Mouse (Mus musculus): ENCODE data around the gene Cd2. TPM values are rescaled to one million over a fixed set of nuclear protein-coding genes. Genes with fewer than 3 reads are reported as not detected.

The Cd2 gene
- polyA plus RNA-seq (2015; fragmentation: Nextera tagmentation; extraction: Ambion mirVana) = 0.10 and 0.15 TPM in 2 replicates

DNA sequence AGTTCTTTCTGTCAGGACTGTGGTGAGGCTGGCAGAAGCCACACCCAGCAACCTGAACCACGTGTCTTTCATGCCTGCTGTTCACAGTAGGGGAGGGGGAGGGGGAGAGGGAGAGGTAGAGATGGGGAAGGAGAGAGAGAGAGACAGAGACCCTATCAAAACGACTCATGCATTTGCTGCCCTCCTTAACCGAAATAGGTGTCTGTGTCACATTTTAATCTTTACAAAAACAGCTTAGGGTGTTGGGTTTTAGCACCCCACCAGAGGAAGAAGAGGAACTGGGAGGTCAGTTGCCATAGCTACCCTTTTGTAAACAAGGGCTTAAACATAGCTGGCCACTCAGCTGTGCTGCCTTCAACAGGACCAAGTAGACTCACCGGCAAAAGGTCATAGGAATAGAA is at the start of gene Cd2:
Gene Cd2 (minus strand): TSS at position 29 of the 401 bp plus-strand sequence.
- H3K9me3 ChIP-seq (replicated peaks) = no peaks in the 10 kb centered on the region
- no peaks in the 10 kb centered on the region for H3K36me3 ChIP-seq (replicated peaks)
- H3K27me3 ChIP-seq = 0 out of 2 replicates have a peak, but pooled peaks cover 5% of the 10 kb centered on the region
- WGBS (ENCODE audit: insufficient replicate concordance) = 17% methylated on average over 4 of the region's 4 CpGs
- H3K27ac ChIP-seq (replicated peaks) = no peak within 1 kb of the TSS
- H3K4me3 ChIP-seq (replicated peaks) = no peak within 1 kb of the TSS
- H3K9ac ChIP-seq = no peak within 1 kb of the TSS
- ATAC-seq (ENCODE audit: insufficient read depth) = no peak
- H3K4me2 ChIP-seq = no peak within 1 kb of the TSS
- H3K4me1 ChIP-seq (replicated peaks) = no peaks in the 10 kb centered on the region

DNA sequence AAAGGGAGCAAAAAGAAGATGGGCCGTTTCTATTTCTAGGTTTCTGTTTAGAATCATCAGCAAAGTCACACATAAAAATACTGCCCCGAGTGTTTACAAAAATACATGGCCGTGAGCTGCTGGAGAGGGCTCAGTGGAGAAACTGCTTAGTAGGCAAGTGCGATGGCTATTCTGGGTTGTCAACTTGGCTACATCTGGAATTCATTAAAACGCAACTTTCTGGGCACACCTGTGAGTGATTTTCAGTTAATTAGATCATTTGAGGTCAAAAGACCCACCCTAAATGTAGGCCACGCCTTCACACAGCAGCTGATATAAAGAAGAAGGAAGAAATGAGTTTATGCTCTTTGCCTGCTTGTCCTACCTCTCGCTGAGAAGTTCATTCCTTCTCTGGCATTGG is 40.9 kb upstream of the Cd2 start:
- WGBS (ENCODE audit: insufficient replicate concordance) = 69% methylated on average over 7 of the region's 7 CpGs
- Histone ChIP-seq H3K4me1 (replicated peaks) (no peaks in the 10 kb centered on the region), H3K9me3 (replicated peaks) (no peaks in the 10 kb centered on the region), H3K27ac (replicated peaks) (no peak overlapping the region), H3K9ac (no peak overlapping the region), H3K36me3 (replicated peaks) (no peaks in the 10 kb centered on the region), H3K4me2 (no peak overlapping the region), H3K4me3 (replicated peaks) (no peak overlapping the region), H3K27me3 (no peaks in the 10 kb centered on the region)
- ATAC-seq (ENCODE audit: insufficient read depth) = no peak

DNA sequence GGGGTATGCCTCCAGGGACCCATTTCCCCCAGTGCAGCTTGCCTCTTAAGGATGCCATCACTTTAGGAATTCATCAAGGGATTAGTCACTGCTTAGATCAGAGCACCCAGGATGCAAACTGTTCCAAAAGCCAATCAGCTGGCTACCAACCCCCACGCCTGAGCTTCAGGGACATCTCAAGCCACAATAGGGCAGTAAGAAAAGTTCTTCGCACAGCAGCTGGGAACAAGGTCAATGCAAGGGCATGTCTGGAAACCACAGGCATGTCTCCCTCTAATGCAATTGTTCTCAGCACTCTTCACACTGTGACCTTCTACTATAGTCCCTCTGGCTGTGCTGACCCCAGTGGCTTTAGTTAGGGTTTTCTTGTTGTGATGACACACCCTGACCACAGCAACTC is 39.5 kb upstream of the Cd2 start:
- Histone ChIP-seq H3K36me3 (replicated peaks) (no peaks in the 10 kb centered on the region), H3K4me2 (no peak overlapping the region), H3K9ac (no peak overlapping the region), H3K9me3 (replicated peaks) (no peaks in the 10 kb centered on the region), H3K4me1 (replicated peaks) (no peaks in the 10 kb centered on the region), H3K27ac (replicated peaks) (no peak overlapping the region), H3K4me3 (replicated peaks) (no peak overlapping the region), H3K27me3 (no peaks in the 10 kb centered on the region)
- 75% methylated on average over 2 of the region's 2 CpGs for WGBS (ENCODE audit: insufficient replicate concordance)
- ATAC-seq (ENCODE audit: insufficient read depth) = no peak

DNA sequence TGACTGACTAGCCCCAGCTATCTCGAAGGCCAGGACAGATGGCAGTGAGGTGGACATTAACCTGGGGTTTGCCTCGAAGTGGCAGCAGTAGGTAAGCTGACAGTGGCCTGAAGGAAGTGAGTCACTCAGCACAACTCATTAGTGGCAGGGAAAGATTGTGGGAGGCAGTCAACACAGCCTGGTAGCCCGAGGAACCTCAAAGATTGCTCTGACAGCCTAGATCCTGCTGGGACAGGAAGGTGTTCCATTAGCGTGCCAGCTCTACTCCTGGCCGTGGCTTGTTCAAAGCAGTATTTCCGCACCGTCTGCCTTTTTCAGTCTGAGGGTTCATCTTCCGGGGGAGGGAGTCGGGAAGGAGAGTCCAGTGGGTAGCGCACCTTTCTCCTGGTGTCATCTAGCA is 34.7 kb upstream of the Cd2 start:
- ATAC-seq (ENCODE audit: insufficient read depth) = no peak
- Histone ChIP-seq H3K27ac (replicated peaks) (no peak overlapping the region), H3K4me1 (replicated peaks) (no peaks in the 10 kb centered on the region), H3K36me3 (replicated peaks) (no peaks in the 10 kb centered on the region), H3K4me2 (no peak overlapping the region), H3K9ac (no peak overlapping the region), H3K9me3 (replicated peaks) (no peaks in the 10 kb centered on the region), H3K4me3 (replicated peaks) (no peak overlapping the region), H3K27me3 (no peaks in the 10 kb centered on the region)
- 60% methylated on average over 10 of the region's 10 CpGs for WGBS (ENCODE audit: insufficient replicate concordance)

DNA sequence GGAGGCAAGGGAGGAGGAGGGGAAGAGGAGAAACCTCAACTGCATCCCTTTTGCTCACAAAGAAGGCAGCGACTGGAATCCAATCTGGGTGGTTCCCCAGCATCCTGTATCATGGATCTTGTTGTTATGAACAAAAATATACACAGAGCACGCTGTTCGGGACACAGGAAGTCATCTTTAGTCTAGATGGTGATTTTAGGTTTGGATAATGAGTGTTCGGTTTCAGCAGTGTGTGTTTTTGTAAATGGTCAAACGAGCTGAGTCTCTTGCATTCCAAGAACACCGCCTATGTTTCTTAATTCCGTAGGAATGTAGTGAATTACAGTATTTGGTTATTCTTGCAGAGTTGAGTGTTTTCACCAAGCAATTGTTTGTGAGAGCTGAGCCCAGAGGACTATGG is 33.1 kb upstream of the Cd2 start:
- no peaks in the 10 kb centered on the region for H3K9me3 ChIP-seq (replicated peaks)
- no peak overlapping the region for H3K4me3 ChIP-seq (replicated peaks)
- peaks cover 4% of the 10 kb centered on the region for H3K4me1 ChIP-seq (replicated peaks)
- no peak overlapping the region for H3K27ac ChIP-seq (replicated peaks)
- no peaks in the 10 kb centered on the region for H3K27me3 ChIP-seq
- 56% methylated on average over 7 of the region's 7 CpGs for WGBS (ENCODE audit: insufficient replicate concordance)
- no peak for ATAC-seq (ENCODE audit: insufficient read depth)
- H3K9ac ChIP-seq = no peak overlapping the region
- no peak overlapping the region for H3K4me2 ChIP-seq
- no peaks in the 10 kb centered on the region for H3K36me3 ChIP-seq (replicated peaks)

DNA sequence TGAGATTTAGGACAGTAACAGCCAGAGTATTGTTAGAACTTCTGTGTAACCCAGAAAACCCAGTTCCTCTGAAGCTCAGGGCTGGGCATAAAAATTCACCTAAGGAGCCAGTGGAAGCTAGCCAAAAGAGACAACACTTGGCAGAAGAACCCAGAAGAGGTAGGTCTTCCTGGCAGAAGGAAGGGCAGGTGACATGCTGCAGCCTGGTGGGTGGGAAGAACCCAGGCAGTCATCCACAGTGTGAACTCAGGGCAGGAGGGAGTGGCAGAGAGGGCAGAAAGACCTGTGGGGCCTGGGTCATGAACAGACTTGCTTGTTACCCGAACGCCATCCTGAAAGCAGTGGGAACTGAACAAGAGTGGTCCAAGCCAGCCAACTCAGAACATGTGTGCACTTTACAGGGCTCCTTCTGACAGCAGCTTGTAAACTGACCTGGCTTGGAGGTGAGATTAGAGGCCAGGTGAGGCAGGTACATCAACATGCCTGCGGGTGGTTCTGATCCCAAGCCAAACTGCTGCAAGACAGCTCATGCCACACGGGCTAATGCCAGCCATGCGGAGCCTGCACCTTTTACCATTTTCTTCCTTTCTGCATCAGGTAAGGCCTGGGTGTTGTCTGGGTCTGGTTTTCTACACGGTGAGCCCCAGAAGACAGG is 30.9 kb upstream of the Cd2 start:
- ATAC-seq (ENCODE audit: insufficient read depth) = no peak
- Histone ChIP-seq H3K4me2 (no peak overlapping the region), H3K9ac (no peak overlapping the region), H3K27me3 (no peaks in the 10 kb centered on the region), H3K27ac (replicated peaks) (no peak overlapping the region), H3K9me3 (replicated peaks) (no peaks in the 10 kb centered on the region), H3K36me3 (replicated peaks) (no peaks in the 10 kb centered on the region), H3K4me3 (replicated peaks) (no peak overlapping the region), H3K4me1 (replicated peaks) (peaks cover 25% of the 10 kb centered on the region)
- WGBS (ENCODE audit: insufficient replicate concordance) = 78% methylated on average over 6 of the region's 6 CpGs

DNA sequence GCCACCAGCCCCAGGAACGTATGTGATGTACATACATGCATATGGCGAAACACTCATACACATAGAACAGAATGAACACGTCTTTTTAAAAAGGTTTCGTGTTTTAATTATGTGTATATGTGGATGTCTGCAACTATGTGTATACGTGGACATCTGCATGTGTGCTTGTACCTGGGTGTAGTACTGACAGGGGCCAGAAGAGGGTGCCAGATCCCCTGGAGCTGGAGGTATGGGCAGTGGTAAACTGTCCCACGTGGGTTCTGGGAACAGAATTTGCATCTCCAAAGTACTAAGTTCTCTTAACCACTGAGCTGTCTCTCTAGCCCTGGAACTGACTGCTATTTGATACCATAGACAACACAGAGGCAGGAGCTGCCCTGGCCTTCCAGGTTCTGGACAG is 30.4 kb upstream of the Cd2 start:
- Histone ChIP-seq H3K4me3 (replicated peaks) (no peak overlapping the region), H3K27ac (replicated peaks) (no peak overlapping the region), H3K36me3 (replicated peaks) (no peaks in the 10 kb centered on the region), H3K4me1 (replicated peaks) (peaks cover 31% of the 10 kb centered on the region), H3K4me2 (no peak overlapping the region), H3K27me3 (no peaks in the 10 kb centered on the region), H3K9me3 (replicated peaks) (no peaks in the 10 kb centered on the region), H3K9ac (no peak overlapping the region)
- ATAC-seq (ENCODE audit: insufficient read depth) = no peak
- WGBS (ENCODE audit: insufficient replicate concordance) = 52% methylated on average over 6 of the region's 6 CpGs

DNA sequence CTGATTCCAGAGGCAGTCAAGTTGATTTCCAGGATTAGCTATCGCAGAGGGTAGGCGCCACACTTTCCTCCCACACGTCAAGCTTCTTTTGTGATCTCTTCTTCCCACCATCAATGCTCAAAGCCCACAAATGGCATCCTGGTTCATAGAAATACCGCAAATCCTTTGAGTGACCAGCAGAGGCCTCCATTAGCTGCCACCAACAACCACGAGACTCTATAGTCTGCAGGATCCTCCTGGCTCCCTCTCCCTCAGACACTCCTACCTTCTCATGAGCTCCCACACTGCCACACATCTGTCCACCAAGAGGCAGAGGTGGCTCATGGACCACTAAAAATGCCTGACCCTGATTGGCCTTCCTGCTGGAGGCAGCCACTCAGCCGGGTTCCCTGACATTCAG is 27.2 kb upstream of the Cd2 start:
- no peak for ATAC-seq (ENCODE audit: insufficient read depth)
- WGBS (ENCODE audit: insufficient replicate concordance) = 62% methylated on average over 6 of the region's 6 CpGs
- Histone ChIP-seq H3K27me3 (no peaks in the 10 kb centered on the region; the same call in 1 of the 2 replicates), H3K4me1 (replicated peaks) (peaks cover 34% of the 10 kb centered on the region), H3K4me2 (no peak overlapping the region), H3K27ac (replicated peaks) (no peak overlapping the region), H3K4me3 (replicated peaks) (no peak overlapping the region), H3K9ac (no peak overlapping the region), H3K36me3 (replicated peaks) (no peaks in the 10 kb centered on the region), H3K9me3 (replicated peaks) (no peaks in the 10 kb centered on the region)

DNA sequence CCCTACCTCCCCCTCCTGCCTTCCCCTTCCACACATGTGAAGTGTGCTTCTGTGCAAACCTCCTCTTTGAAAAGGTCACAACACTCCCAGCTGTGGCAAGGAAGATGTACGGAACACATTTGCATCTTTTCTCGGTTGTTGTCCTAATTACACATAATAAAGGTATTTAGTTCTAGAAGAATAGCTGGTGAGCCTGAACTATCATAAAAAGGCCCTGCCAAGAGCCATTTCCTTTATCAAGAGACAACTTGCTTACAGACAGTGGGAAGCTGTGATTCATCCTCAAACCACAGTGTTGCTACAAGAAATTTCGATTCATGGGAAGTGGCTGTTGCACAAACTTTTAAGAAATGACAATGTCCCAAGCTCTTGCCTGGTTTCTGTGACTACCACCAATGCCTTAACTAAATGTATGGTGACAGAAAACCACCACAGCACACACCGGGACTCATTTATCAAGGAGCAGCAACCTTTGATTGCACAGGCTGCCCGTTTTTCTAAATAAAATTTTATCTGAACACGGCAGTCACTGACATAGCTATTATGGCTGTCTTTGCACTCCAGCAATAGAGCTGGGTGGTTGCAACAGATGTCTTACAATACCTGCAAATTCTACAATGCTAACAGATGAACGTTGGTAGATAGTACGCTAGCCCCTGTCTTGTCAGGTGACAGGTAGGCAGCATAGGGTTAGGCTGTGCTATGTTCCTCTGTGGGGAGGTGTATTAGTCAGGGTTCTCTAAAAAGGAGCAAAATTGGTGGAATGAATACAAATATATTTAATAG is 25.7 kb upstream of the Cd2 start:
- Histone ChIP-seq H3K9me3 (replicated peaks) (no peaks in the 10 kb centered on the region), H3K36me3 (replicated peaks) (no peaks in the 10 kb centered on the region), H3K27me3 (no peaks in the 10 kb centered on the region; the same call in 1 of the 2 replicates), H3K4me1 (replicated peaks) (peaks cover 34% of the 10 kb centered on the region), H3K9ac (no peak overlapping the region), H3K4me2 (no peak overlapping the region), H3K27ac (replicated peaks) (no peak overlapping the region), H3K4me3 (replicated peaks) (no peak overlapping the region)
- WGBS (ENCODE audit: insufficient replicate concordance) = 32% methylated on average over 8 of the region's 8 CpGs
- ATAC-seq (ENCODE audit: insufficient read depth) = peak; percentile 40; the same call in 1 of the 2 replicates

DNA sequence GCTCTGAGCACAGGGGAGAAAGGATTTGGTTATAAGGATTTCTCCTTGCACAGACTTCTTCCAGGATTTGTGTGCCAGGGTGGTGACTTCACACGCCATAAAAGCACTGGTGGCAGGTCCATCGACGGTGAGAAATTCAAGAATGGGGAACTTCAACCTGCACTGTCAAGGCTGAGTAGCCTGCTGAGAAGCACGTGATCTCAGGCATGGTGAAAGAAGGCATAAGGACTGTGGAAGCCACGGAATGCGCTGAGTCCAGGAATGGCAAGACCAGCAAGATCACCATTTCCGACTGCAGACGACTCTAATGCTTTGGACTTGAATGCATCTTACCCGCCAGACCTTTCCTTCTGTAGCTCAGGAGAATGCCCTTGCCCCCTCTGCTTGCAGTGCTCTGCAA is 23.2 kb upstream of the Cd2 start:
- WGBS (ENCODE audit: insufficient replicate concordance) = 28% methylated on average over 9 of the region's 9 CpGs

DNA sequence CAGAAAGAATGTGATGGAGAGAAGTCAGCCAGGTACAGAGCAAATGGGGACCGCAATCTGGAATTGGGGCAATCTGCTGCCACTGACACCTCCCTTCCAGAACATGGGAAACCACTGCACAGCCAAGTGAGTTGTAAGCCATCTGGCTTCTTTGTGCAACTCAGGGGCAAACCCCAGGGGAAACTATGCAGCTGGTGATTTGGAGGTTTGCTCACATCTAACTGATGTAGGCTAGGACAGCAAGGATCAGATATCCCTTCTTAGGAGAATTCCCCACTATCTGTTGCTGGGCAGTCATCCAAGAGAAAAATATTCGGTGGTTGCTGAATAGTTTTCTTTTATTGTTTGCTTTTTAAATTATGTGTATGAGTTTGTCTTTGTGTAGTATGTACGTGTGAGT is 21.9 kb upstream of the Cd2 start:
- no peak overlapping the region for H3K27ac ChIP-seq (replicated peaks)
- H3K27me3 ChIP-seq = no peaks in the 10 kb centered on the region; the same call in 1 of the 2 replicates
- no peak overlapping the region for H3K4me3 ChIP-seq (replicated peaks)
- no peak overlapping the region for H3K9ac ChIP-seq
- peaks cover 18% of the 10 kb centered on the region; the same call in 1 of the 2 replicates for H3K4me1 ChIP-seq (replicated peaks)
- 63% methylated on average over 3 of the region's 3 CpGs for WGBS (ENCODE audit: insufficient replicate concordance)
- no peak overlapping the region for H3K4me2 ChIP-seq
- no peaks in the 10 kb centered on the region for H3K36me3 ChIP-seq (replicated peaks)
- ATAC-seq (ENCODE audit: insufficient read depth) = no peak
- H3K9me3 ChIP-seq (replicated peaks) = no peaks in the 10 kb centered on the region

More for the DNA sequence above, 23.2 kb upstream of the Cd2 start:
- no peak for ATAC-seq (ENCODE audit: insufficient read depth)
- no peaks in the 10 kb centered on the region for H3K36me3 ChIP-seq (replicated peaks)
- H3K9me3 ChIP-seq (replicated peaks) = no peaks in the 10 kb centered on the region
- H3K4me3 ChIP-seq (replicated peaks) = no peak overlapping the region
- peaks cover 31% of the 10 kb centered on the region for H3K4me1 ChIP-seq (replicated peaks)
- no peak overlapping the region for H3K4me2 ChIP-seq
- no peaks in the 10 kb centered on the region; the same call in 1 of the 2 replicates for H3K27me3 ChIP-seq
- H3K9ac ChIP-seq = no peak overlapping the region
- no peak overlapping the region for H3K27ac ChIP-seq (replicated peaks)

Data from liver, embryonic 15.5 days (tissue).